In the genomic region with DNA sequence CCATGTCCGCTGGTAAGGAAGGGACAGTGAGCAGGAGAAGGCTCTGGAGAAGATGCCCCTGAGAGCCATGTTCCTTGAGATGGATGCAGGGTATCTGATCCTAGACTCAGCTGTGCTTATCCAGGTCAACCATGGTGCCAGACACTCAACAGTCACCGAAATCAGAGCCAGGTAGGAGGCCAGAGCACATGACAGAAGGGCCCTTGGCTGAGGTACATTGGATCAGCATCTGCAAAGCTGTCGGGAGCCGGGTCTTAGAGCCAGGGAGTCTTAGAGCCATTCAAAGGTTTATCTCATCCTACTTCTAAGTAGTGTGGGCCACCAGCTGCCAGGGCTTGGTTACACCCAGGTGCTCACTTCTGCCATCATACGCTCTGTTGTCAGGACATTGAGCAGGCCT, we compare ENCODE assay signal across 24 mouse cellular contexts. TPM values are rescaled to one million over a fixed set of nuclear protein-coding genes. Genes with fewer than 3 reads are reported as not detected.
DNase-seq lines count a peak whose midpoint lies in the region; ATAC-seq and TF ChIP-seq lines count a peak whose summit lies in the region.
"Had no signal": no experiment of that assay in that cellular context is flagged by ENCODE, and none has a peak within 500 bp of the region (broad histone marks: within the 10 kb centered on the region; RNA-seq: fewer than 3 reads in every experiment).

No protein-coding gene starts in this region.

- H3K36me3 ChIP-seq in embryonic facial prominence, embryonic 15.5 days: no peaks in the 10 kb centered on the region
- H3K36me3 ChIP-seq: limb, embryonic 13.5 days; lung, embryonic 15.5 days; neural tube, embryonic 15.5 days had no signal

- H3K4me3 ChIP-seq in layer of hippocampus, adult 2 months: no peak overlapping the region
- no peak overlapping the region for H3K4me3 ChIP-seq in embryonic facial prominence, embryonic 15.5 days (replicated peaks)
- H3K4me3 ChIP-seq: limb, embryonic 13.5 days; lung, embryonic 15.5 days; neural tube, embryonic 15.5 days had no signal

- no peak overlapping the region for H3K9ac ChIP-seq in embryonic facial prominence, embryonic 15.5 days
- H3K9ac ChIP-seq: limb, embryonic 13.5 days; lung, embryonic 15.5 days; neural tube, embryonic 15.5 days had no signal

- peak; percentile 51 for DNase-seq in gastrocnemius, adult 18-20 months (ENCODE audit: low spot score)
- no peak for DNase-seq in gastrocnemius, postnatal 10 days
- DNase-seq in layer of hippocampus, adult 2 months (ENCODE audit: low spot score in 2 of 2): no peak
- DNase-seq in layer of hippocampus, adult 18-20 months (ENCODE audit: low spot score in 2 of 2): no peak
- DNase-seq in brain, adult 2 months (ENCODE audit: low read depth, low spot score): peak; percentile 39
- DNase-seq in urinary bladder, postnatal 36 days (ENCODE audit: low spot score in 2 of 2): no peak
- no peak for DNase-seq in adrenal gland, postnatal 36 days
- DNase-seq: adrenal gland, postnatal 14 days; kidney, adult 2 months; kidney, postnatal 36 days; lung, postnatal 36 days; right cerebral cortex, postnatal 25 days; spleen, adult 18-20 months; thymus, adult 2 months; thymus, postnatal 36 days had no signal

- TF ChIP-seq CTCF in layer of hippocampus, adult 2 months (conservative IDR thresholded peaks at IDR 0.05): no peak

- H3K4me1 ChIP-seq in embryonic facial prominence, embryonic 15.5 days: peaks cover 6% of the 10 kb centered on the region; the same call in 1 of the 2 replicates
- H3K4me1 ChIP-seq: lung, embryonic 15.5 days had no signal

- no peak overlapping the region for H3K4me2 ChIP-seq in embryonic facial prominence, embryonic 15.5 days (replicated peaks)
- H3K4me2 ChIP-seq: limb, embryonic 13.5 days; liver, embryonic 11.5 days; lung, embryonic 15.5 days; midbrain, embryonic 11.5 days; neural tube, embryonic 15.5 days had no signal

- WGBS in embryonic facial prominence, embryonic 15.5 days: 95% methylated on average over 5 of the region's 5 CpGs

- no peaks in the 10 kb centered on the region for H3K27me3 ChIP-seq in embryonic facial prominence, embryonic 15.5 days
- H3K27me3 ChIP-seq: limb, embryonic 13.5 days; lung, embryonic 15.5 days; neural tube, embryonic 15.5 days had no signal

- H3K27ac ChIP-seq in layer of hippocampus, adult 2 months: peak overlapping the region; percentile 93
- 0 out of 2 replicates have a peak overlapping the region, but pooled peaks have one; percentile 34 for H3K27ac ChIP-seq in embryonic facial prominence, embryonic 15.5 days (replicated peaks)
- H3K27ac ChIP-seq: limb, embryonic 13.5 days; lung, embryonic 15.5 days; neural tube, embryonic 15.5 days had no signal

- ATAC-seq in embryonic facial prominence, embryonic 15.5 days (ENCODE audit: insufficient number of reproducible peaks, low FRiP score, low TSS enrichment, low read depth): no peak
- ATAC-seq: CD4-positive, CD25-positive, alpha-beta regulatory T cell, adult 4 months; forebrain, embryonic 14.5 days had no signal

- H3K9me3 ChIP-seq in embryonic facial prominence, embryonic 15.5 days (replicated peaks): no peaks in the 10 kb centered on the region
- H3K9me3 ChIP-seq: limb, embryonic 13.5 days; lung, embryonic 15.5 days; neural tube, embryonic 15.5 days had no signal

RNA-seq across cellular contexts. Expression of a gene that starts 46.4 kb away (rescaled TPM):
- total RNA-seq in gastrocnemius, adult 18-20 months (2021): 100 to 1,000 TPM; 215 to 272 TPM
- total RNA-seq in gastrocnemius, postnatal 10 days (2021): 100 to 1,000 TPM; 117 to 150 TPM
- total RNA-seq in layer of hippocampus, adult 2 months (2021): 1,000 to 10,000 TPM; 2,581 to 2,789 TPM
- total RNA-seq in layer of hippocampus, adult 18-20 months (2021): 1,000 to 10,000 TPM; 2,606 to 2,683 TPM
- polyA plus RNA-seq in embryonic facial prominence, embryonic 15.5 days (2015; fragmentation: Nextera tagmentation; extraction: Ambion mirVana): 219 and 229 TPM in 2 replicates
- total RNA-seq in adrenal gland, postnatal 36 days (2021): 100 to 1,000 TPM; 731 to 943 TPM
- total RNA-seq: common myeloid progenitor, adult 5-6 weeks had no signal

Comparison
In these comparisons a context has a peak if more than half of its experiments do, and no peak if none do; other contexts are left out.
1. DNase-seq: peak in gastrocnemius, adult 18-20 months (single experiment) and brain, adult 2 months (single experiment); none in gastrocnemius, postnatal 10 days (single experiment), layer of hippocampus, adult 2 months (0 of 2), layer of hippocampus, adult 18-20 months (0 of 2), urinary bladder, postnatal 36 days (0 of 2) and adrenal gland, postnatal 36 days (0 of 2).